Mouse (Mus musculus) duodenum, adult 2 months (tissue): ENCODE measurements around the gene Gm340. TPM values are rescaled to one million over a fixed set of nuclear protein-coding genes. Genes with fewer than 3 reads are reported as not detected.

Experiments
- polyA plus RNA-seq: library from polyadenylated mRNA; depleted of rRNA; stranded (reverse); fragments of >200 nt; gene quantifications from 2 replicates; pipeline ENCODE4 v1.2.3, GENCODE M21; 2012; ENCODE audit warnings: low replicate concordance; rRNA removed

Gene Gm340
- polyA plus RNA-seq: 0.45 and 0.53 TPM in 2 replicates

DNA sequence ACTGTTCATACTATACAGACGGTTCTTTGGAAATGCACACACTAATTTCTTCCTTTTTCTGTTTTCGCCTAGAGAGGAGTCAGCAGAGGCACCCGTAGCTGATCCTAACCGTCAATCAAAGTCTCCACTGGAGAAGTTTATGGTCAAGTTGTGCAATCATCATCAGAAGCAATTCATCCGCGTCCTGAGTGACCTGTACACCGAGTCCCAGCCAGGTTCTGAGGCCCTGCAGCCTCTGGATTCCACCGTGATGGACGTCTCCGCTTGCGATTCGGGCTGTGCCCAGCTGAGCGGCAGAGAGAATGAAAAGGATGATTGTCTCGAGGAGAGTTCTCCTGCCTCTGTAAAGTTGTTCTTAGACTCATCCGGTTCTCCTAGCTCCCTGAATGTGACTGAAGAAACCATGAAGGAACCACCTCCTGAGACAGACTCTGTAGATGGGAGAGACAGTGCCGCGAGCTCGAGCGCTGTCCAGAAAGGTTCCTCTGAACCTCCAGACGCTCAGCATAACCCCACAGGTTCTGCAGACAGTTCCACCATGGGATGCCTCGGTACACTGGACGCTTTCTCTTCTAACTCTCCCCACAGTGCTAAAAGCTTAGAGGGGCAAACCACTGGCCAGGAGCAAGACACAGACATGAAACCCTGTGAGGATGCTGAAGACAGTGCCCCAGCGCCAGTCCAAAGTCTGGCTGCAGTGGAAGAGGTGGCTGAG, at the start of gene Gm340:
TSS of gene Gm340 (plus strand) at position 665 of the 715 bp plus-strand sequence.

Other genes with a start within 250 kb of the Gm340 start
- gene Pik3ap1, start 197.3 kb upstream of the Gm340 start, polyA plus RNA-seq: 1.9 and 2.6 TPM in 2 replicates
- gene Lcor, start 99.7 kb upstream of the Gm340 start, polyA plus RNA-seq: 0.74 and 1.9 TPM in 2 replicates
- gene Slit1, start 161.3 kb downstream of the Gm340 start, polyA plus RNA-seq: 0.32 and 0.40 TPM in 2 replicates
- gene Arhgap19, start 219.7 kb downstream of the Gm340 start, polyA plus RNA-seq: 0.93 and 1.5 TPM in 2 replicates
- 18.4 and 49.1 TPM in 2 replicates for gene Frat1, start 247.6 kb downstream of the Gm340 start, polyA plus RNA-seq